Mouse (Mus musculus) ovary, adult 18-20 months (tissue): ENCODE results near the gene Shq1.
A peak's percentile ranks its signal among the peaks of the same experiment; 100 is the strongest.

Source experiments
- DNase-seq: peaks from one replicate; pipeline ENCODE4 v3.0.0; 2022; ENCODE audit warnings: low spot score, mixed read lengths

Shq1 gene

DNA sequence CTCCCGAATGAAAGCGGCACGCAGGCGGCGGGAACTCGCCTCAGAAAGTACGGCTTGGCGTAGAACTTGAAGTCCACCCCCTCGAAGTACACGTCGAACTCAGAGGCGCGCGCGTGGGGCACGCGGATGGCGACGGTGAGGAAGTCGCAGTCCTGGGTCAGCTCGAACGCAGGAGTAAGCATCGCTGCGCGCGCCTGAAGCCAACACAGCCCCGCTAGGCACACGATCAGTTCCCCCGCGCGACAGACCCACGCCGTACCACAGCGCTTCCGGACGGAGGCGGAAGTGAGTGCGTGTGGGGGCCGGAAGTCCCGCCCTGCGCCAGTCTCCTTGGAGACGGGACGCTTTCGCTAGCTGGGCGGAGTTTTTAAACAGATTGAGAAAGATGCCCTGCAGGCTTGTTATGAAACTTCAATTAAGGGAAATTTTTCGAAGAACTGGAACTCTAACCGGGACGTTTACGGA is at the start of gene Shq1:
Gene Shq1 (minus strand): TSS at position 278 of the 465 bp plus-strand sequence.
- DNase-seq = peak; percentile 69

GRCm38 (mm10) chr6:100720098-100720501 is 49.1 kb upstream of the Shq1 start:
- DNase-seq = no peak

DNA sequence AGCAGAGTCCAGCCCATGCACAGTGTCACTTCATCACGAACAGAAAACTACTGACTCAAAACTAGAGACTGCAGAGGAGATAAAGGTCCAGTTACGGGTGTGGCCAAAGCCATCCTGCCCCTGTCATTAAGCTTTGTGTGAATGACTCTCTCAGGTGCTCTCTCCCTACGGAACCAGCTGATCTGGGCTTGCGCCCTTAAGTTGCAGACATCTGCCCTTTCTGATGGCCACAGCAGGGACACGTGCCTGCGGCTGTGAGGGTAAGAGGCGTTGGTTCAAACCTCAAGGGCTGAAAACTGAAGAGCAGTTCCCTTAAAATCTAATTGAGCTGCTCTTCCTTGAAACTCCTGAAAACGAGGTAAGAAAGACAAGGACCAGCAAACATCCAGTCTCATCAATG is 45.9 kb upstream of the Shq1 start:
- no peak for DNase-seq

GRCm38 (mm10) chr6:100716152-100716551 is 45.2 kb upstream of the Shq1 start:
- DNase-seq = no peak

GRCm38 (mm10) chr6:100715296-100715828 is 44.4 kb upstream of the Shq1 start:
- DNase-seq = no peak

- no peak for DNase-seq
Measured at GRCm38 (mm10) chr6:100710866-100711265, 39.9 kb upstream of the Shq1 start.

- DNase-seq = no peak
Measured at GRCm38 (mm10) chr6:100710170-100710569, 39.2 kb upstream of the Shq1 start.

DNA sequence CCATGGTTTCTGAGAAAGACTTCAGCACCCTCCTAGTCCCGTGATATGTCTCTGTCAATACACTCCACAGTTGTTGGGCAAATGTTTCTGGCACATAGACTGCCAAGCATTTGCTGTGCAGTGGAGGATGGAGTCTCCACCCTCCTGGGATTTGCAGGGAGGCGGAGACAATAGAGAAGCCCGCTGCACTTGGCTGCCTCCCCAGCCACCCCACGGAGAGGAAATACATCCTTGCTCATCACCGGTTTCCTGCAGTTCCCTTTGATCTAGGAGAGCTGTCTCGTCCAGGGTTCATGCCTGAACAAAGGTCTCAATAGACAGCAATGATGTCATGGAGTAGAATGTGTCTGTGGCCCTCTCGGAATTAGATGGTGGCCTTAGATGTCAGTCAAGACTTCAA is 38.5 kb upstream of the Shq1 start:
- DNase-seq = peak; percentile 42

DNA sequence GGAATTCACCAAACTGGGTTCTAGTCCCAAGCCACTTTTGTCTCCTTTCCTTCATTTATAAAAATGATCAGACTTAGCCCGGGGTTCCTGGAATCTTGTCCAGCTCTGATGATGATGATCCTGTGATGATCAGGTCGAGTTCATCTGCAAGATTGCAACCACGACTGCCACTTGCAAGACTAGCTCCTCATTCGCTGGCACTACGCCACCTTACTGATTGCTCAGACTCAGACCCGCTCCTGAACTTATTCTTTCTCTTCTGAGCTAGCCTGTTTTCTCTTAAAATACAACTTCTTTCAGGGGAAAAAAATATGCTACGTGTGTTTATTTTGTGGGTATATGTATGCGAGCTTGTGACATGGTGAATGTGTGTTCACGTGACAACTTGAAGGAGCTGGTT is 38.0 kb upstream of the Shq1 start:
- no peak for DNase-seq

DNA sequence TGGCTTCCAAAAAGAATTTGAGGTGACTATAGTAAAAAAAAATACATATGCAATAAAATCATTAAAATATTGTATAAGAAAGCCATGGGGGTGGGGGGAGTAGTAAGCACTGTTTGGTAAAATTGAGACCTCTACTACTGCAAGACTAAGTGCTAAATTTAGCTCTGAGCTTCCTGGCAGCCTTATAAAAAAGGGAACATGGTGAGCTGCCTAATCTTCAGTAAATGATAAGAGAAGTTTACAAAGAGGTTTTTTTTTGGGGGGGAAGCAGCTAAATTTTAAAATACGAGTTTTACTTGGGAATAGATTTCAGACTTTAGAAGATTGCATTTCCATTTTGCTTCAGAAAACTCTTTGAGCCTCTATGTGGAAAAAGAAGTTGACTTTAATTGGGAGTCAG is 37.3 kb upstream of the Shq1 start:
- no peak for DNase-seq

GRCm38 (mm10) chr6:100707557-100707956 is 36.6 kb upstream of the Shq1 start:
- DNase-seq = peak; percentile 35

- DNase-seq = no peak
Measured at GRCm38 (mm10) chr6:100706861-100707260, 35.9 kb upstream of the Shq1 start.

- DNase-seq = no peak
Measured at GRCm38 (mm10) chr6:100705366-100705811, 34.4 kb upstream of the Shq1 start.

DNA sequence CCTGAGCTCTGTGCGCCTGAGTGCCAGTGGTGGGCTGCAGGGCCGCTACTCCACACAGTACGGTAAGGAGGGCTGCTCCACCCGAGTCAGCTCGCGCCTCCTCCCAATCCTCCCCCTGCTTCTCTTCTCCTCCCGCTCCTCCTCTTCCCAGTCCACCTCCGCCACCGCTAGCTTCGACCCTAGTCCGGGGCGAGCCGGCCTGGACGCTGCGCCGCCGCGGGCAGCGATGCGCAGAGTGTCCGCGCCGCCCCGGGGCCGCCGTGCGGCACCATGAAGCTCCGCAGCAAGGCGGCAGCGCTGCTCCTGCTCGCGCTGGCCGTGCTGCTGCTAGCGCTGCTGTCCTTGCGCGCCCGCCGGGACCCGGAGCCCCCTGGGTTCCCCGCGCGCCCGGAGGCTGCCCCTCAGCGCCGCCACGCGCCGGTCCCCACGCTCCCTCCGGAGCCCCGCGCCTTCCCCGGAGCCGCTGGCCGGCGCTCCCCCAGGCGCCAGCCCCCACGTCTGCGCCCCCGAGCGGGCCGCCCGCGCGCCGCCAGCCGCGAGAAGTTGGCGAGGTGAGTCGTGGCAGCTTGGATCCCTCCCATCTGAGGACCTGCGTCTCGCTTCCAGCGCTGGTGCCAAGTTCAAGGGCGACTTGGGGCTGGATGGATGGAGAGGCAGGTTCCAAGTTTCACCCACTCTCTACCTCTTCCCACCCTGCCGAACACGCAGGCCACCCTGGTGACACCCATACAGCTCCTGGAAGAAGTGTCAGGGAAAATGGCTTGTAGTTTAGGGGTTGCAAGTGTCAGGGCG is 33.8 kb upstream of the Shq1 start, which contains the start of gene Gxylt2:
Gene Gxylt2 (plus strand): TSS at position 161 of the 792 bp plus-strand sequence.
- peak; percentile 57 for DNase-seq

DNA sequence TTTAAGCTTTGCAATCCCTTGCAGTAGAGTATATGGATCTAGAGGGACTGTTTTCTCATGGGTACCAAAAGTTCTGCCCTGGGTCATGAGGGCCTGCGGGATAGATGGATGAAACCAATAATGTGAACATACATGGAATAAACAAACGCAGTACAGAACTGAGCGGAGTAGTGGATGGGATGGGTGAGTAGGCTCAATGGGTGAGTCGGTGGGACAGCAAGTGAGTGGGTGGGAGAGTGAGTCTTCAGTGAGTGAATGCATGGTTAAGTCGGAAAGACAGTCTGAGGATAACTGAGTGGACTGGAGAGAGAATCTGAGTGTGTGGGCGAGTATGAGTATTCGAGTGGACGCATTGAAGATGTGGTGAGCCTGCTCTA is 33.2 kb upstream of the Shq1 start:
- DNase-seq = no peak

- DNase-seq = no peak
Measured at GRCm38 (mm10) chr6:100700774-100701173, 29.8 kb upstream of the Shq1 start.

DNA sequence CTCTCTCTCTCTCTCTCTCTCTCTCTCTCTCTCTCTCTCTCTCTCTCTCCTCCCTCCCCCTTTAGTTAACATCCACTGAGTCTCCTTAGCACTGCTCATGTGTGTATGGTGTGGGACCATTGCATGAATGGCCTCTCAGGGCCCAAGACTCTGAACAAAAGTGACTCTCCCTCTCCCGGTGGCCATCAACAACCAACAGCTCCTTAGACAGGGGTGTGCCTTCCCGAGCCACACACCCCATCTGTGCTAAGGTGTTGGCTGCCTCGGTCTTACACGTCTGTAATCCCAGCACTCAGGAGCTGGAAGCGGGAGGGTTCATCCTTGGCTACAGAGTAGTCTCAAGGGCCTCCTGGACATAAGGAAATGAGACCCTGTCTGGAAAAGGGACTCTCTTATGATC is 29.0 kb upstream of the Shq1 start:
- DNase-seq = no peak

DNA sequence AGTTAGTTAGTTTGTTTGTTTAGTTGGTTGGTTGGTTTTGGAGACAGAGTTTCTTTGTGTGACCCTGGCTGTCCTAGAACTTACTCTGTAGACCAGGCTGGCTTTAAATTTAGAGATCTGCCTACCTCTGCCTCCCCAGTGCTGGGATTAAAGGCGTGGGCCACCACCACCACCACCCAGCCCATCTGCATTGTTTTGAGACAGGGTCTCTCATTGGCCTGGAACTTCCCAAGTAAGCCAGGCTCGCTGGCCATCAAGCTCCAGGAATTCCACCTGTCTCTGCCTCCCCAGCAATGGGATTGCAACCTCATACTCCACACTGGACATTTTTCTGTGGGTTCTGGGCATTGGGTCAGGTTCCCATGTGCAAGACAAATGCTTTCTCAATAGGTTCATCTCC is 15.4 kb upstream of the Shq1 start:
- no peak for DNase-seq

- no peak for DNase-seq
Measured at GRCm38 (mm10) chr6:100678636-100679035, 7.7 kb upstream of the Shq1 start.

- no peak for DNase-seq
Measured at GRCm38 (mm10) chr6:100676461-100676860, 5.5 kb upstream of the Shq1 start.

DNA sequence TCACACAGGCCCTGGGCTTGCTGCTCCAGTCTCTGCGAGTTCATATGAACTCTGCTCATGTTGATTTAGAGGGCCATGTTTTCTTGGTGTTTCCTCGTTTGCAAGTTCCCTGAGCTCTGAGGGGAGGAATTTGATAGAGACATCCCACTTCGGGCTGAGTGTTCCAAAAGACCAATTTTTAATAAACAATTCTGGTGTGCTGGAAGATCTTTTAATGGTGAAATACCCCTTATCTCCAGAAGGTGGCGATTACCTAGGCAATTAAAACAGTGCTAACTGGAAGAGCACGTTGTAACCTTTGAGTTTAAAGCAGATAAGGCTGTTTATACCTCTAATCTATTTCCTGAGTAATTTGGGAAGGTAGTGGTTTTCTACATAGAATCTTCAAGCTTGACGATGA is 4.0 kb upstream of the Shq1 start:
- no peak for DNase-seq

- DNase-seq = no peak
Measured at GRCm38 (mm10) chr6:100671401-100671800, 444 bp upstream of the Shq1 start.

- peak; percentile 19 for DNase-seq
Measured at GRCm38 (mm10) chr6:100670370-100670841, 551 bp downstream of the Shq1 start.

DNA sequence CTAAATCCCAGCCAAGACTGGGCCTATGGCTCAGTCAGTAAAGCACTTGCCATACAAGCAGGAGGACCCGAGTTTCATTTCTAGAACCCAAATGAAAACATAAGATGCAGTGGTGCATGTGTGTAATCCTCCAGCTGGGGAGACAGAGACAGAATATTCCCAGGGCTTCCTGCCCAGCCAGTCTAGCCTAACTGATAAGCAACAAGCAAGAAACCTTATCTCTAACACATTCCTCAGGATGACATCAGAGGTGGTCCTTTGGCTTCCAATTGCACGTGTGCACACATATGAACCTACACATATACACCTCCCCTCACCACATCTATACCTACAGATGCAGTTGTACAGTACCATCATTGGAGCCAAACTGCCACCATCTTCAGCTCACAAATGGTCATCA is 2.1 kb downstream of the Shq1 start:
- no peak for DNase-seq
